Mouse (Mus musculus) C3H10T1/2 (cell line): ENCODE results near the gene Rhox4c. TPM values are rescaled to one million over a fixed set of nuclear protein-coding genes. Genes with fewer than 3 reads are reported as not detected.

ENCODE experiments used
- polyA plus RNA-seq, 2 experiments: library from polyadenylated mRNA; unstranded; fragments of >200 nt; fragmentation: generic; extraction: Trizol; gene quantifications; one replicate each; pipeline ENCODE4 v1.2.1; 2012; ENCODE audit warnings: missing spikeins in 2 of 2

The Rhox4c gene
- not detected for polyA plus RNA-seq

GRCm38 (mm10) chrX:37480037-37480436 is at the start of gene Rhox4c:
Gene Rhox4c (plus strand): TSS chrX:37480337.

DNA sequence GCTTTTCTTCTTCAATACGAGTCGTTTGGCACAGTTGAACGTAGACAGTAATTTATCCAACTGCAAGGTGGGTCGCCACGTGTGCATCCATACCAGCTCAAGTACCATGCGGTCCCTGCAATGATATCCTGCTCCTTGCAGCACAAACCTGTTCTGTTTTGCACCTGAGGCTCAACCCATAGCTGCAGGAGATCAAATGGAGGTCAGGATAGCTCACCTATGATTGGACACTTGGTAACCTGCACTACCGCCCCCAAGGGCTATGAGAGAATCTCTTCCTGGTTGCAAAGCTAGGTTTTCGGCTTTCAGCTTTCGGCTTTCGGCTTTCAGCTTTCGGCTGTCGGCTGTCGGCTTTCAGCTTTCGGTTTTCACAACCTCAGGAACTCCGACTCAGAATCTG is 47.9 kb upstream of the Rhox4c start, which contains the start of gene Rhox4b:
TSS of gene Rhox4b (plus strand) at position 301 of the 400 bp plus-strand sequence.

GRCm38 (mm10) chrX:37453380-37453779 is 26.8 kb upstream of the Rhox4c start, which contains the start of gene Rhox2c:
Gene Rhox2c (plus strand): TSS chrX:37453680.

DNA sequence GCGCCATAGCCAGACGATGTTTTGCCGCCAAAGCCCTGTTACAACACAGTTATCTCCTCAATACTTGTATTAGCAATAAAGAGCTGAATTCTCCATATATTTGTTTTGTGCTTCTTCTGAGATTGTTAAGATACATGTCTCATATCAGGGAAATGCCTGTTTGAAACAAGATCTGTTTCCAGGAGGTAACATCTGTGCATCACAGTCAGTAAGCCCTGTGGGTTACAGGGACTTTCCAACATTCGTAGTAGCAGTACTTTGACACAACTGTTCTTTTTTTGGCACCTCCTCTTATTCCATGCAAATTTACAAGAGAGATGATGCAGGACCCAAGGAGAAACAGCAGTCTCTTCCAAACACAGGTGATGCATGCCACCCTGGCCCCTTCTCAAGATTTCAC is 21.9 kb upstream of the Rhox4c start, which contains the start of gene Rhox3c:
TSS of gene Rhox3c (plus strand) at position 301 of the 400 bp plus-strand sequence.

DNA sequence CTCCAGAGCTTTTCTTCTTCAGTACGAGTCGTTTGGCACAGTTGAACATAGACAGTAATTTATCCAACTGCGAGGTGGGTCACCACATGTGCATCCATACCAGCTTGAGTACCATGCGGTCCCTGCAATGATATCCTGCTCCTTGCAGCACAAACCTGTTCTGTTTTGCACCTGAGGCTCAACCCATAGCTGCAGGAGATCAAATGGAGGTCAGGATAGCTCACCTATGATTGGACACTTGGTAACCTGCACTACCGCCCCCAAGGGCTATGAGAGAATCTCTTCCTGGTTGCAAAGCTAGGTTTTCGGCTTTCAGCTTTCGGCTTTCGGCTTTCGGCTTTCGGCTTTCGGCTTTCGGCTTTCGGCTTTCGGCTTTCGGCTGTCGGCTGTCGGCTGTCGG is 33.9 kb downstream of the Rhox4c start, which contains the start of gene Rhox4d:
TSS of gene Rhox4d (plus strand) at position 301 of the 400 bp plus-strand sequence.

GRCm38 (mm10) chrX:37530152-37530551 is 50.0 kb downstream of the Rhox4c start, which contains the start of gene Rhox2e:
Gene Rhox2e (plus strand): TSS chrX:37530452.

Other genes with a start within 250 kb of the Rhox4c start
- not detected for gene Rhox2a, start 235.4 kb upstream of the Rhox4c start, polyA plus RNA-seq
- not detected for gene Rhox3a, start 230.4 kb upstream of the Rhox4c start, polyA plus RNA-seq
- gene Rhox4a, start 215.0 kb upstream of the Rhox4c start, polyA plus RNA-seq: not detected
- gene Rhox3a2, start 100.3 kb upstream of the Rhox4c start, polyA plus RNA-seq: not detected
- not detected for gene Rhox4a2, start 89.5 kb upstream of the Rhox4c start, polyA plus RNA-seq
- gene Rhox2b, start 68.3 kb upstream of the Rhox4c start, polyA plus RNA-seq: not detected
- not detected for gene Rhox4b, start 47.8 kb upstream of the Rhox4c start, polyA plus RNA-seq
- not detected for gene Rhox2c, start 26.7 kb upstream of the Rhox4c start, polyA plus RNA-seq
- gene Rhox3c, start 21.8 kb upstream of the Rhox4c start, polyA plus RNA-seq: not detected
- not detected for gene Rhox2d, start 13.1 kb downstream of the Rhox4c start, polyA plus RNA-seq
- gene Rhox4d, start 34.0 kb downstream of the Rhox4c start, polyA plus RNA-seq: not detected
- gene Rhox2e, start 50.1 kb downstream of the Rhox4c start, polyA plus RNA-seq: not detected
- gene Rhox3e, start 61.7 kb downstream of the Rhox4c start, polyA plus RNA-seq: not detected
- not detected for gene Rhox4e, start 77.1 kb downstream of the Rhox4c start, polyA plus RNA-seq
- gene Rhox2f, start 91.1 kb downstream of the Rhox4c start, polyA plus RNA-seq: not detected
- not detected for gene Rhox3f, start 100.7 kb downstream of the Rhox4c start, polyA plus RNA-seq
- not detected for gene Rhox4f, start 127.4 kb downstream of the Rhox4c start, polyA plus RNA-seq
- not detected for gene Rhox3g, start 148.3 kb downstream of the Rhox4c start, polyA plus RNA-seq
- gene Rhox2g, start 163.1 kb downstream of the Rhox4c start, polyA plus RNA-seq: not detected
- gene Rhox4g, start 171.0 kb downstream of the Rhox4c start, polyA plus RNA-seq: not detected
- not detected for gene Rhox3h, start 188.4 kb downstream of the Rhox4c start, polyA plus RNA-seq
- under 1 TPM in 1 of 2 experiments, not detected in 1; 0.04 TPM for gene Rhox2h, start 192.9 kb downstream of the Rhox4c start, polyA plus RNA-seq